Mouse (Mus musculus): Measurements from ENCODE around the gene Emilin2.

Gene Emilin2

GRCm38 (mm10) chr17:71311340-71312171 lies at the start of gene Emilin2:
Emilin2 (minus strand) TSS chr17:71311978.
- 26% methylated on average over 20 of the region's 20 CpGs for WGBS

DNA sequence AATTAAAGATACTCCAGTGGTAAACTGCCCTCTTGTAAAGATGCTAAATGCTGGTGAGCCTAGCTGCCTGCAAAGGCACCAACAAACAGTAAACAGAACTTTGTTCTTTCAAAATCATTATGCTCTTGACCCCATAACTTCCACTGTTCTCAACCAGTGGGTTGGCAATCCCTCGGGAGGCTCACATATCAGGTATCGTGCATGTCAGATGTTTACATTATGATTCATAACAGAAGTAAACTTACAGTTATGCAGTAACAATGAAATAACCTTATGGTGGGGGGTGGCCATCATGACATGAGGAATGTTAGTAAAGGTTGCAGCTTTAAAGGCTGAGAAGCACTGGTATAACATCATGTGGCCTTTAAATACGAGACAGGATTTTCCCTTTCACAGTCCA lies 43.7 kb upstream of the Emilin2 start:
- WGBS = 88% methylated on average over 3 of the region's 3 CpGs

GRCm38 (mm10) chr17:71354205-71354604 lies 42.4 kb upstream of the Emilin2 start:
- WGBS = 97% methylated on average over 11 of the region's 11 CpGs

DNA sequence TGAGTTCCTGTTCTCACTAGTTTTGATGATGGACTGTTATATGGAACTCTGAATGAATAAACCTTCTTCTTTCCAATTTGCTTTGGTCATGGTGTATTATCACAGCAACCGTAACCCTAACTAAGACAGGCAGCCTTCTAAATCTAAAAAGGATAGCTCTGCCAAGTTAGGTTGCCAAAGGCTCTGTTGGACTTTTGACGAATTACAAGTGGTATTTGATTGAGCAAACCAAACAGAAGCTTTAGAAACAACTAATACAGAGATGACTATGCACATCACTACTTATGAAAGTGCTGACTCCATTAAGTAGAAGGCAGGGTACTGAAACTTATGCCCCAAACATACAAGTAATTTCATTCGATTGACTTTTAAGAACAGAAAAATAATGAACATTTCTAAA lies 36.4 kb upstream of the Emilin2 start:
- WGBS = 87% methylated on average over 3 of the region's 3 CpGs

DNA sequence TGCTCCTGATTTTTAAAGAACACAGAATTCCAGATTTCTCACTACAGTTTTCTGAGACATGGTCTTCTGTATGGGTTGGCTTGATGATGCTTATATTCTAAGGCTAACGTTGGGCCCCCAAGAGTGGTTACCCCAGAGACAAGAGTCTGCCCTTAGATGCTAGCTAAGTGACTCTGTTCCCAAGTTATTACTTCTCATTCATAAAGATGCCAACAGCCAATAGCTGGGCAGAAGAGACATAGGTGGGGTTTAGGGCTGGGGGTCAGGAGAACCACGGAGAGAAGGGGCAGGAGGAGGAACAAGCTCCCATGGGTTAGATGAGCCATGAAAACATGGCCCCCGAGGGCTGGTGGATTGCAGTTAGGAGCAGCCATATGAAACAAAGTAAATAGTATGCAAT lies 30.2 kb upstream of the Emilin2 start:
- 91% methylated on average over 3 of the region's 3 CpGs for WGBS

DNA sequence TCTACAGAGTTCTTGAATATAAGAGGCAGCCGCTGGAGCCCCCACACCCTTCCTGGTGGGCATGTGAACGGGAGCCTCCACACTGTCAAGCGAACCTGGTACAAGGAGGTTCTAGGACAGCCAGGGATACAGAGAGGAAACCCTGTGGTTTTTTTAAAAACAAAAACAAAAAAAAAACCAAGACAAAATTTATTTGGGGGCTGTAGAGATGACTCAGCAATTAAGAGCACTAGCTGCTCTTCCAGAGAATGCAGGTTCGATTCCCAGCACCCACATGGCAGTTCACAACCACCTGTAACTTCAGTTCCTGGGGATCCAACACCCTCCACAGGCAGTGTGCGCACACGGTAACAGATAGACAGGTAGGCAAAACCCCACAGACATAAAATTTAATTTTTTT lies 26.8 kb upstream of the Emilin2 start:
- WGBS = 97% methylated on average over 6 of the region's 6 CpGs

DNA sequence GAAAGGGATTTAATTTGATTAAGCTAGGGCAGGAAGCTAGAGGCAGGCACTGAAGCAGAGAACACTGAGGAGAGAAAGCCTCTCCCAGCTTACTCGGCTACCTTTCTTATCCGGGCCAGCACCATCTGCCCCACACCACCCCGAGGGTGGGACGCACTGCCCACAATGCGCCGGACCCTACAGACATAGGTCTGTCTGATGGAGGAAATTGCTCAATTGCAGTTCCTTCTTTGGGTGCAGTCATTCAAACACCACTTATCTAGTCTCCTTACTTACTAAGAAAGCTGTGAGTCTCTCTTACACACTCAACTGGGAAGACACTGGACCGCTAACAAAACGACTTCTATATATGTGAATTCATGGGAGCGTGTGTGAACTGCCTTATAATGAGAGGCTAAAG lies 25.8 kb upstream of the Emilin2 start:
- WGBS = 94% methylated on average over 9 of the region's 9 CpGs

DNA sequence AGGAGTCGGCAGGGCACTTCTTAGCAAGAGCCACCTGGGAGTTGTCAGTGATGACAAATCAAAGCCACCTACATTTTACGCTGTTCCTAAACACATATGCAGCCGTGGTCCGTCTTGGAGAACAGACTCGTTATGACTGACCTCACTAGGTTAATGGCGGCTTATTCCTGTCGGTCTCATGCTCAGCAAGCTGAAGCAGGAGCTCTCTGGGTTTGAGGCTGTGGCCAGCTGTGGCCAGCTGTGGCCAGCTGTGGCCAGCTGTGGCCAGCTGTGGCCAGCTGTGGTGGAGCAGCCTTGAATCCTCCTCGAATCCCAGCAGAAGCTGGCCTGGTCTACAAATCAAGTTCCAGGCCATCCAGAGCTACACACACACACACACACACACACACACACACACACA lies 24.6 kb upstream of the Emilin2 start:
- 71% methylated on average over 8 of the region's 8 CpGs for WGBS

DNA sequence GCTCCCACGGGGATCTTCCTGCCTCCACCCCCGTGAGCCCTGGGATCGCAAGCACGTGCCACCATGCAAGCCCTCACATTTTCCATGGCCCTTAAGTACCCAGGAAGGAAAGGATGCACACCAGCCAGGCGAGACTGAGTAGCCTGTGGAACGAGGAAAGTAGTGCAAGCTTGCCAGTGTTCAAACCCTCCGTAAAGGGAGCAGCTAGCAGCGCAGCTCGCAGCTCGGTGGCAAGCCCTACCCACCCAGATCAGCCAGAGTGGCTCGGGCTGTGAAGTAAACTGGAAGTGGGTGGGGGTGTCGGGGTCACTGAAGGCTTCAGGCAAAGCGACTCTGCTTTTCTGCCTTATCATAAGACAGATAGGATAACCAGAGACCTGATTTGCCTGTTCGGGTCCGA lies 20.5 kb upstream of the Emilin2 start:
- 72% methylated on average over 15 of the region's 15 CpGs for WGBS

DNA sequence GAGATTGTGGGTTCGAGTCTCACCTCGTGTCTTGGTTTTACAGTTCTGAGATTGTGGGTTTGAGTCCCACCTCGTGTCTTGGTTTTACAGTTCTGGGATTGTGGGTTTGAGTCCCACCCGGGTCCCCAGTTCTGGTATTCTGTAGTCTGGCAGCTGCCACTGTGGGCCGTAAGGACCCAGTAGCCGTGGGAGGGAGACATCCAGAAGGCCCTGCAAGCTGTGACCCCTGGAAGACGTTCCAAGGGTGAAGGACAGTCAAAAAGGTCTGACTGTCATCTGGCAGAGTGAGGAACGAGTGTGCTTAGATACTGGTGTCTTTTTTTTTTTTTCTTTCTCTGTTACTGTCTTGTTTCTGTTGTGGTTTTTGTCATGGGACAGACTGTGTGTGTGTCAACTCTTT lies 9.0 kb upstream of the Emilin2 start:
- 92% methylated on average over 8 of the region's 8 CpGs for WGBS

DNA sequence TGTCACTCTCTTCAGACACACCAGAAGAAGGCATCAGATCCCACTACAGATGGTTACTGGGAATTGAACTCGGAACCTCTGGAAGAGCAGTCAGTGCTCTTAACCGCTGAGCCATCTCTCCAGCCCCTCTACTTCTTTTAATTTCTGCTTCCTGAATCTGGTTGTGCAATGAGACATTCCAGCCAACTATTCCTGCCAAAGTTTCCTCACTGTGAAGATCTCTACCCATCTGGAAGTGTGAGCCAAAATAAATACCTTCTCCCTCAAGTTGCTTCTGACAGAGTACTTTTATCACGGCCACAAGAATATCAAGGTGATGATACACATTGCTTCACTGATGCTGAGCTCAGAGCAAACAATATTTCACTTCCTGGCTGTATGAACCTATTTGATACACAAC lies 7.6 kb upstream of the Emilin2 start:
- 70% methylated on average over 3 of the region's 3 CpGs for WGBS

DNA sequence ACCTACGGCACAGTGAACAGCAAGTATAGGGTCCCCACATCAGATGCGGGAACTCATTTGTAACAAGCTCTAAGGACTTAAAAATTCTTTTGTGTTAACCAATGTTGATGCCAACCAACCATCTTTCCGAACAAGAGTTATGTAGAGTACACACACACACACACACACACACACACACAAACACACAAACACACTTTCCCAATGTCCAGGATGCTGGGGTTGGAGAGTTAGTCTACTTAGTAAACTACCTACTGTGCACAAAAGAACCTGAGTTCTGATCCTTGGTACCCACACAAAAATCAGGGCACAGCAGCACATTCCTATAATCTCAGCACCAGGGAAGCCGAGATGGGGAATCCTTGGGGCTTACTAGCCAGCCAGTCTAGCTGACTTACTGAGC lies 5.8 kb upstream of the Emilin2 start:
- 90% methylated on average over 4 of the region's 4 CpGs for WGBS

DNA sequence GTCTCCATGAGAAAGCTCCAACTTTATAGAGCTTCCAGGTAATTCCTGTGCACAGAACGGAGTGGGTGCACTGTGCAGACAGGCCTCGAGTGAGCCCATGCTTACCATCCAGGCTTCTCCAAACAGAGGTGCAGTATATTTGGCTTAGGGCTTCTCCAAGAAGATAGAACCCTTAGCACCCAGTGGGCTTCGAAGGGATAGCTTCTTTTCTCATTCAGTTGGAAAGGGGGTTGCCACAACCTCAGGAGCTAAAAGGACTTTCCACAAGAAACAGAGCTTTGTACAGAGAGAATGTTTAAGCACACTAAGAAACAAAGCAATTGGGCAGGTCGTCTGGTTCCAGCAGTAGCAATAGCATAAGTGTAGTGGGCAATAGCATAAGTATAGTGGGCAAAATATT lies 2.5 kb upstream of the Emilin2 start:
- WGBS = 79% methylated on average over 4 of the region's 4 CpGs

GRCm38 (mm10) chr17:71310486-71311339 lies 1.1 kb downstream of the Emilin2 start:
- WGBS = 1% methylated on average over 67 of the region's 67 CpGs

- 11% methylated on average over 23 of the region's 23 CpGs for WGBS
Measured at GRCm38 (mm10) chr17:71309711-71310485, 1.9 kb downstream of the Emilin2 start.

GRCm38 (mm10) chr17:71309141-71309540 lies 2.6 kb downstream of the Emilin2 start:
- 29% methylated on average over 14 of the region's 14 CpGs for WGBS

DNA sequence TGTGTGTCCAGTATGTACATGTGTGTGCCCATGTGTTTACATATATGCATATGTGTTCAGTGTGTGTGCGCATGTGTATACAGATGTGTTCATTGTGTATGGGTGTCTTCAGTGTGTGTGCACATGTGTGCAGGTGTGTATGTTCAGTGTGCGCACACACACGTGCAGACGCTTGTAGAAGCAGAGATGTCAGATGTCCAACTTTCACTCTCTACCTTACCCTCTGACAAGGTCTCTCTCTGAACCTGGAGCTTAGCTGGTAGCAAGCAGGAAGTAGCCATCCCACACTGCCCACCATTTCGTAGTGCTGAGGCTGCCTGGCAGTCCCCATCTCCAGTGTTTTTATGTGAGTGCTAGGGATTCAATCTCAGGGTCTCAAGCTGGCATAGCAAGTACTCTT lies 3.5 kb downstream of the Emilin2 start:
- 96% methylated on average over 5 of the region's 5 CpGs for WGBS

DNA sequence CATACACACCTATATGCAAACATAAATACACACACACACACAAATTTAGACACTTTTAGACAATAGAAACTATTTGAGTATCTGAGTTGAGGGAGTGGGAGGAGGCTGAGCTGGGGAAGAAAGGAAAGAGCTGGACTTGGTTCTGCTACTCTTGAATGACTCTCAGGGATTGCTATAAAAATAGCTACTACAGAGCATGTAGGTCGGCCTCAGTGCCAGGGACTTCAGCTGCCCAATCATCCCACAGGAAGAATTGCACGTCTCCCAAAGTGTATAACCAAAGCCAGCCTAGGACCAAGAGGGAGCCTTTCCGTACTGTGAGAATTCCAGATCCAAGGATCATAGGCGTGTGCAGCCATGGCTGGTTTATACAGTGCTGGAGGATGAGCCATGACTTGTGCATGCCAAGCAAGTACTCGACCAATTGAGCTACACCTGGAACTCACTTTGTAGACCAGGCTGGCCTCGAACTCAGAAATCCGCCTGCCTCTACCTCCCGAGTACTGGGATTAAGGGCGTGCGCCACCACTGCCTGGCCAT lies 4.5 kb downstream of the Emilin2 start:
- WGBS = 88% methylated on average over 10 of the region's 10 CpGs

GRCm38 (mm10) chr17:71306716-71307115 lies 5.1 kb downstream of the Emilin2 start:
- WGBS = 88% methylated on average over 4 of the region's 4 CpGs

DNA sequence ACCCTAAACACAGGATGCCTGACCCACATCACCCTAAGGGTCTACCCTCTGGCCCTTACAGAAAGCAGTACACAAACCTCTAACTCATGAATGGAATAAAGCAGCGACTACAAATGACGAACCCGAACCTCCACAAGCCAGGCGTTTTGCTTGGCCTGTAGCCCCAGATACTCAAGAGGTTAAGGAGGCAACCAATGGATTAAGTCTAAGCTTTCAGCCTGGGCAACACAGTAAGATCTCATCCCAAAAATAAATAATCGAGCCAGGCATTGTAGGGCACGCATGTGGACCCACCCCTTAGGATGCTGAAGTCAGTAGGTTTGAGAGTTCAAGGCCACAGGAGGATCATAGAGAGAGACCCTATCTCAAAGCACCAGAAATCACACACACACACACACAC lies 5.7 kb downstream of the Emilin2 start:
- WGBS = 93% methylated on average over 6 of the region's 6 CpGs

GRCm38 (mm10) chr17:71303444-71303843 lies 8.3 kb downstream of the Emilin2 start:
- WGBS = 59% methylated on average over 6 of the region's 6 CpGs

DNA sequence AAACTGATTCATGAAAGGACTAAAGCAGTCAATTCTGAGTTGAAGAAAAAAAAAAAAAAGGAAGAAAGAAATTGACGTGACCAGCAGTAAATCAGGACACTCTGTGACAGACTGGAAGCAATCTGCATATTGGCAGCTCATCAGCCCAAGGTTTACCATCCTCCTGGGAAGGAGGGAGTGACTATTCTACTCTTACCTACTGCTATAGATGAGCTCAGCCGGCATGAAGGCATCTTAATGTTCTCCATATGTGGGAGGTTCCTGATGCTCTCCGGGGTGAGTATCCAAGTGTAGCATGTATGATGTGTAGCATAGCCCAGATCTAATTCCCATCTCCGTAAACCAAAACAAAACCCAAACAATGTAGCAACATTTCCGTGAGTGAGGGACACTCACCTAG lies 10.4 kb downstream of the Emilin2 start:
- WGBS = 67% methylated on average over 5 of the region's 5 CpGs
